Mouse (Mus musculus) activated CD4-positive, CD25-positive, alpha-beta regulatory T cell, adult 4 months (primary cell): ENCODE data around the gene Galnt14. TPM values are rescaled to one million over a fixed set of nuclear protein-coding genes. Genes with fewer than 3 reads are reported as not detected.

ENCODE experiments used
- ATAC-seq: one replicate; pipeline ENCODE4 v1.8.0; 2017
- polyA plus RNA-seq, 2 experiments: library from polyadenylated mRNA; unstranded; fragments of 100-300 nt; shearing (Covaris generic); gene quantifications; one replicate each; pipeline ENCODE4 v1.2.1; 2017

The Galnt14 gene
- polyA plus RNA-seq, 2 experiments from 2014 or later: 0.48 to 0.79 TPM

DNA sequence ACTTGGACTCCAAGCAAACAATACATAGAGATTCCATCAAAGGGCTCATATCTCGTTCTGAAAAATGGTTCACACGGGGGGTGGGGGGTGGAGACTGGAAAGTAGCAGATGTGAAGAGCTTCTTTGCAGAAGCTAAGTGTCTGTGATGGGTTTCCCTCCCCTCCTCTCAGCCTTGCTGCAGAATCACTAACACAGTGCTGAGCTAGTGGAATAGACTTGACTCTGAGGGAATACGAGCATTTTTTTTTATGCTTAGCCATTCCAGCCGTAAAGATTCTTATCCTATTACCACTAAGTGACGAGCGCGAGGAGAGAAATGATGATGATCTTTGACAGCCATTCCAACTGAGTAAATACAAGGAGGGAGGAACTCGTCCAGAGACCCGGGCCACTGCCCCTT, 142.0 kb downstream of the Galnt14 start:
- ATAC-seq: no peak

DNA sequence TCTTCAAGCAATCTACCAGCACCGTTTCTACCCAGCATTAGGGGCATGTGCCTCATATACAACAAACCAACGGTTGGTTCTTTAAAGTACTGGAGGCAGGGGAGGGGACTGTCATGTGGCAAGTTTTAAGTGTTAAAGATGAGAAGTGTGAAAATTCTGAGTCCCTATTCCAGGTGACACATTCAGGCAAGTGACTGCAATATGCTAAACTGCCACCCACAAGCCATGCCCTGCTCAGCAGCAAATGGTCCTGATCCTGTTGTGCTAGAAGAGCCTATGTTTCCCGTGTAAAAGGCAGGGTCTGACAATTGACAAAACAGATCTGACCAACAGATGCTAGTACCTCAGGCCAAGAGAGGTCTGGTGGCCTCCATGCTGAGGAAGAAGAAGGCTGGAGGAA, 149.1 kb downstream of the Galnt14 start:
- ATAC-seq: no peak

- no peak for ATAC-seq
Observed at GRCm38 (mm10) chr17:73560208-73560784, 150.0 kb downstream of the Galnt14 start.

DNA sequence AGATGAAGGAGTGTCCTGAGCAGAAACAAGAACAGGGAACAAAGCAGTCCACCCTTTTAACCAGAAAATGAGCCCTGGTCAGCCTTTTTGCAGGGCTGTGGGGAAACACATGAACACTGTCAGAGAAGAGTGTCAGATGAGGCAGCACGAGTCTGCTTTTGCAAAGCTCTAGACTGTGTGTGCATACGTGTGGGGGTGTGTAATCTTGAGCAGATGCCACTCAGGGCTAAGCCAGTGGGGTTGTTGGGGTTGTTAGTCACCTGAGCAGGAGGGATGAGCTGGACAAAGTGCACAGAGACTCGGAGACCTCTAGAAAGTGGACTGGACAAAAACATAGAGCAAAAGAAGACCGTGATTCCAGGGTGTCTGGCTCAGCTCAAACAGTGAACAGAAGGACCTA, 150.8 kb downstream of the Galnt14 start:
- ATAC-seq: no peak

DNA sequence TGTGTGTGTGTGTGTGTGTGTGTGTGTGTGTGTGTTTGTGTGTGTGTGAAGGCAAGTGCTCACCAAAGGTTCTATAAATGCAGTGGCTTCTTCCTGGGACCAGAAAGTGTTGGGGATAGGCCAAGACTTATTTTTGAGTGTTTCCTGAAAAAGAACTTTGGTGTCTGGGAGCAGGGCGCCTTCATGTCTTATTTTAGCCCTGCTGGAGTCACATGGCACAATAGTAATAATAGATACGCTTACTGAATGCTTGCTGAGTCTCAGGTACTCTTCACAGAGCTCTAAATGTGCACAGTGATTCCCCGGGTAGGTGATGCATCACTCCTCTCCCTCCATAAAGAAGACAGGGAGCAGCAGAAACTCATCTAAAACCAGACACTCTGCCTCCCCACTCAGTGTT, 153.2 kb downstream of the Galnt14 start:
- no peak for ATAC-seq

DNA sequence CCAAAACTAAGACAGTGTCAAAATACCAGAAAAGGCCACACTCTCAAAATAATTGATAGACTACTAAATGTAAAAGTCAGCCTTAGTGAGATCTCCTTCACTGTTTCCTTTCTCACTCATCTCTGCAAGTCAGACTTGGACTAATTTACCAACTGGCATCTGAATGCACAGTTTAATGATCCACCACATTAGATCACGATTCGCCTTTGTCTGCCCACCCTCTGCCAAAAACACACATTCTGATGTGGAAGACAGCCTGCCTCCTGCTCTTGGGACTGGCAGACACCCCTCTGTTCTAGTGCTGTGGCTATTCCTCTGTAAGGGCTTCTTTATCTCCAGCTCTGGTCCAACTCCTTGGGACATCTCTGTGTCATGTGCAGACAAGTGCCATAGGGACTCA, 153.8 kb downstream of the Galnt14 start:
- ATAC-seq: no peak

DNA sequence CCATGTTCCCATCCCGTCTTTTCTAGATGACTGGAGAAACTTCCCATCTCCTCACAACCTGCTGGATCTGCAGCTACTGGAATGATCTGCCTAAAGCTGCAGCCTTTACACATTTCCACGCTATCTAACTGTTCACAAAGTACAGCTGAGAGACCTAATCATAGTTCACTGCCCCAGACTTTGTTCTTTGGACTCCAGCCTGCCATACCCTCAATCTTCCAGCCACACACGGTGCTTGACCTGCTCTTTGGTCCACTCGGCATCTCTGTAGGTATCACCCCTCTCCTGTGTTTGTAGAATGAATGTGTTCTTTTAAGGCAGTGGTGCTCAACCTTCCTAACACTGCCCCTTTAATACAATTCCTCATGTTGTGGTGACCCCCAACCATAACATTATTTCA, 155.6 kb downstream of the Galnt14 start:
- ATAC-seq: no peak

DNA sequence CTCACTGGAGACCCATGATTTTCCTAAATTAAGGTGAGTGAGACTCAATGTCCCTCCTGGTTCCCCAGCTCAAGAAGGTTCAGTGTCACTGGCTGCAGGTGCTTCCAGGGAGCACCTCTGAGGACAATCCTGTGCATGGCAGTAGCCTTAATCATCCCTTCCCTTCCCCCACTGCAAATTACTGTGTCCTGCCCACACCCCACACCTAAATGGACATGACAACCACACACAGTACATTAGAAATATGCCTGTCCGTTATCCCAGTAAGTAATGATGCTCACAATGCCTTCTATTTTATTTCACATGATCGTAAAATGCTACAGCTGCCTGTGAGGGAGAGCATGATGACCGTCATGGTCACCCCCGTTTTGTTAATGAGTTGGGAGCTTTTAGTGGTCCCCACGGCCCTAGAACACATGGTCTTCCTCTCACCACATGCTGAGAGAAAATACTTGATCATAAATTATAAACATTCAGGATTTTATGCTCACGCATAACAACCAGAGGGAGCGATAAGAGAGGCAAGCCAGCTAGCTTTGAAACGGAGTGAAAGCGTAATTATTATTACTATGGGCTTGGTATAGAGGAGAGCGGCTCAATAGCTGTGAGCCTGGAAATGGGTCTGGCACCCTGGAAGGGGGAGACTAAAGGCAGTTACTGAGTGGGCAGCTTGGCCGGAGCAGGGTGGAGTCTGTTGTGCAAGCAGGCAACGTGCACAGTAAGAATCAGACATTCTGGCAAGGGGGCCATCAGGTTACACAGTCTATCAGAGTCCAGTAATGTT, 161.3 kb downstream of the Galnt14 start:
- no peak for ATAC-seq

DNA sequence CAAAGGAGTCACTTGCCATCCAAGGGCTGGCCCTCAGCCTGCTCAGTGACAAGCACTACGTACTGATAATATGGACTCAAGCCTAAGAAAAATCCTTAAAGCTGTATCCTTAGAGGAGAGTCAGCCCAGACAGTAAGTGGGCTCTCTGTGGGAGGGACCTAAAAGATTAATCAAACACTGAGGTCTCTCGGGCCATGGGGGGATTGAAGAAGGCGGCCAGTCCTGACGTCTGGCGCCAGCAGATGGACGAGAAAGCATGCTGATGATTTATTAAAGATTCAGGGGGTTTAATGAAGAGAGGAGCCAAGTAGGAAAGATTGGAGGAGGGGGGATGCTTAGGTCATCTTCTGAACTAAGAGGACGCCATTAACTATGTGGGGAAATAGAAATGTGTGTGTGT, 162.1 kb downstream of the Galnt14 start:
- no peak for ATAC-seq

GRCm38 (mm10) chr17:73547483-73547882, 162.8 kb downstream of the Galnt14 start:
- ATAC-seq: no peak

DNA sequence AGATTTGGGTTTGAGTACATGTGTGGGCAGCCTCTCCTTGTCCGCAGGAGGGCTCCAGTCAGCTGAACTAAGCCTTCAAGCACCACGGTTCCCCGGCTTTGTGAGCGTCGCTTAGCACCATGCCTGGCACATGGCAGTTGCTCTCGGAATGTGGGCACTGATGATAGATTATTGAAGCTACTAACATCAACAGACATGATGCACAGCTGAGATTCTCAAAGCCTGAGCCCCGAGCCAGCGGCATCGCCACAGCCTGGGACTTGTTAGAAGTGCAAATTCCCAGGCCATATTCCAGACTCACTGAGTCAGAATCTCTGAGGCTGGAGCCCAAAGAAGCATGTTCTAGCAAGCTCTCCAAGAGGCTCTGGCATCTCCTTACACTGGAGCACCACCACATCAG, 168.3 kb downstream of the Galnt14 start:
- ATAC-seq: no peak

DNA sequence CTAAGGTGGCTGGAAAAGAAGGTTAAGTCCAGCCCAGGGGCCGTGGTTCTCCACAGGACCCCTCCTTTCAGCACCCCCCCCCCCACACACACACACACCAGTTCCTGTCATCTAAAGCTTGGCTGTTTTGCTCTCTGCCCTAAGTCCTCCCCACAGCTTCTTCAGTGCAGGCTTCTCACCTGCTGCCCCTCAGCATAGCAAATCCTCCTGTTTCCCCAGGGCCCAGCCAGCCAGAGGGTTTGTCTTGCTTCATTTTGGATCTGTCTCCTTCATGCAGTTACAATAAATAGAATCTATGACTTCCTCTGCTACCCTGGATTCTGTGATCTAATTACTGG, 169.1 kb downstream of the Galnt14 start:
- peak; percentile 19 for ATAC-seq

DNA sequence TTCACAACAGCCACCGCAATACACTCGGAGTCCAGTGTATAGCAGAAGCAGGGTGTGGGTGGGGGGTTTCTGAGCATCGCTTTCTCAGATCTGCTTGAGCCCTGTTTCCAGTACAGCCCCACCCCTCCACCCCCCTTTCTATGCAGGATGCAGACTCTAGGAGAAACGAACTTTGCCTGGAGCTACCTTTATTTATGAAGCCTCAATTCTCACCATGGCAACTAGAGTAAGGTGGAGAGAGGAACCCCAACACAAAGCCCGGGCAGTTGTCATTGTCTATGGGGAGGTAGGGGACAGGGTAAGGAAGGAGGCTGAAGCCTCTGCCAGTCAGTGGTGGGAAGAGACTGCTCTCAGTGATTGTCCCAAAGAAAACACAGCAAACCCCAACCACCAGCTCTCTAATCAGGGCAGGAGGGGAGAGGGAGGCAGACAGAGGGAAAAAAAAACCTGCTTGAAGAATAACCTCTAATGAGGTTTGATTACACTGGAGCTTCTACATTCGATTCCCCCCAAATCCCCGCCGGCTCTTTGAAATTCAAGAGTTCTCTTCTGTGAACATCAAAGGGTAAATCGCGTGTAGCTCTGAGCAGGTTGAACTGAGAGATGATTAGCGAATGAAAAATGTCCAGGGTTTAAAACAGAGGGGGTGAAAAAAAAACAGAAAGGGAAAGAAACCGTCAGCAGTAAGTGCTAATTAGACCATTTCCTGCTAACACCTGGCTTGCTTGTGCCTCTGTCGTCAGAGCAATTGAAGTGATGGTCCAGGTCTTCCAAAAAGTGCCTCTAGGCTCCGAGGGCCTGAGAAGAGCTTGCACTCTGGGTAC, 169.6 kb downstream of the Galnt14 start:
- ATAC-seq: peak; percentile 70

GRCm38 (mm10) chr17:73531896-73532295, 178.4 kb downstream of the Galnt14 start:
- no peak for ATAC-seq

DNA sequence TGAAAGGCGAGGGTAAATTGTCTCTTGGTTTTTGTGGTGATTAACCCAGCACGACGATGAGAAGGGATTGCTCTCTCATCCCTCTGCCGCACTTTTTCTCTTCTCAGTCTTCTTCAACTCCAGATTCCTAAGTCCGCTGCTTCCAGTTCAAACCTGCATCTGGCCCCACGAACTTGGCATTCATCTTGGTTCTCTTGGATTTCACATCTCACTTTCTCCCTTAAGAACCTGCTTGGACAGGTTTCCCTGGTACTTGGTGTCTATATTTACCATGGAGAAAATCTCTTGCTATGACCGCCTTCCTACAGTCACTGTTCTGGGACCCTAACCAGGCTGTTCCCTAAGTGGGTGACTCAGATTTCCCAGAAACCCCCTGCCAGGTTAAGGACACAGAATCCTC, 188.1 kb downstream of the Galnt14 start:
- ATAC-seq: no peak

- ATAC-seq: no peak
Observed at GRCm38 (mm10) chr17:73519350-73519749, 190.9 kb downstream of the Galnt14 start.

- no peak for ATAC-seq
Observed at GRCm38 (mm10) chr17:73518359-73518758, 191.9 kb downstream of the Galnt14 start.

- no peak for ATAC-seq
Observed at GRCm38 (mm10) chr17:73515506-73515905, 194.7 kb downstream of the Galnt14 start.

- peak; percentile 53 for ATAC-seq
Observed at GRCm38 (mm10) chr17:73514862-73515261, 195.4 kb downstream of the Galnt14 start.

DNA sequence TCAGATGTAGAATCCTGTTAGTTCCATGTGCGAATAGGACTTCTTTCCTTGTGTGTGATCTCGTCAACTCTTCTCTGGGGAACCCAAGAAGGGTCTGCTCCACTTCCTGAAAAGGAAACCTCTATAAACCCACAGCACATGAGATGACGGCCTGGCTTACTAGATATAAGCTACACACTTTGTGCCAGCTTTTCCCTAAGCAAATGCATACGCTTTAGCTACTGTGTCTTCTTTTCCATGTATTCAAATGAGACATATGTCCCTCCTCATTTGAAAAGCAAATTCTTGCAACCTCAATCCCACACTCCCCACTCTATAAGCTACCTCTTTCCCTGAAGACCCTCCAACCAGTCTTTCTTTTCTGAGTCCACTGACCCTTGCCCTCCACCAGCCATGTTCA, 196.0 kb downstream of the Galnt14 start:
- ATAC-seq: no peak

DNA sequence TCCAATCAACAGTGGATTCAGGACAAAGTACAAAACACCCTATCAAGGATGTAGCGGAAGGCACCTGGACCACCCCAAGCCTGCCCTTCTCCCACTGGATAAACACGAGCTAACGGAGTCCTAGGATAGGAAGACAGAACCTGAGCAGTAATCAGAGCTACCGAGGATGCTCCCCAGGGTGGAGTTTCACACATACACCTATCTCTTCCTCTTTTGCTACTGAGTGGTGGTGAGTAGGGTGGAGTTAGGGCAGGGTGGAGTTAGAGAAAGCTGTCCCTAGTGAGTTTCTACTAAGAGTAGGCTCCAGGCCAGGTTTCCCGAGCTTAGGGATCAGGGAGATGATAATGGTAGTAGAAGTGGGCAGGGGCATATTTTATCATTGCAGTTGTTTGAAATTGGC, 197.4 kb downstream of the Galnt14 start:
- ATAC-seq: peak; percentile 43

DNA sequence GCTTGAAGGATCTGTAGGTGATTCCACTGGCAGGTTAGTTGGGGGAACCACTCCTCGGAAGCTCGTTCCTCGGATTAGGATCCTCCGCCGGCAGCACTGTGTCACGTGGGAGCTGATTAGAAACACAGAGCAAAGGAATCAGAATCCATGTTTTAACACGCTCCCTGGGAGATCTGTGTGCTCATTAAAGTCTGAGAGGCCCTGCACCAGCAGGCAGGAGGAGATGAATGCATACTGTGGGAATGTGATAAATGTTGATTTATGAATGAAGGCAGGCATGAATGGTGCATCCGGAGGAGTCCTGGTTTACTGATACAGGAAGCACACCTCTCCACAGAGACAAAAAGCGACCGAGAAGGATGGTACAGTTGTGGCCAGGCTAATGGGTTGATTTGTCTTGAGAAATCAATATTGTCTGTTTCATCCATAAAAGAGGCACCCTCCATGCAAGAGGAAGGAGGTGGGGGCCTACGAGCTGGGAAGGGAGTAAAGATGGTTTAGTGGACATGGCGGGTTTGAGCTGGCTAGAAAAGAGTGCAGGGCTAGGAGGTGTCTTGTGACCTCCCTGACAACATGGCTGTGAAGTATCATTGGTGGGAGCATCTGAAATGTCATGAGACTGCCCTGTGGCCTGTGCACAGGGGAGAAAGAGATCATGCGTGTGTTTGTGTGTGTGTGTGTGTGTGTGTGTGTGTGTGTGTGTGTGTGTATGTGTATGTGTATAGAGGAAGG, 202.3 kb downstream of the Galnt14 start:
- no peak for ATAC-seq

- no peak for ATAC-seq
Observed at GRCm38 (mm10) chr17:73504111-73504510, 206.1 kb downstream of the Galnt14 start.
